Mouse (Mus musculus) liver, embryonic 12.5 days (tissue): Measurements from ENCODE around the gene Rab11b. TPM values are rescaled to one million over a fixed set of nuclear protein-coding genes. Genes with fewer than 3 reads are reported as not detected.
"Not testable (repeated sequence)": the region's sequence is repeated elsewhere in the genome, so short reads cannot be mapped to it uniquely, and the experiment has no call there.

Source experiments
- ATAC-seq: fragments of 200-750 bp; cut with Nextera tagmentation; 2 replicates; pipeline ENCODE4 v1.8.0; 2017; ENCODE audit warnings: moderate number of reproducible peaks, mild to moderate bottlenecking, moderate library complexity
- H3K27ac ChIP-seq: fragments of 300-500 bp; sonication (generic); 2 replicates; pipeline ENCODE4 v1.5.1; 2016; ENCODE audit warnings: mild to moderate bottlenecking
- H3K27me3 ChIP-seq: fragments of 300-500 bp; sonication (generic); replicated peaks from 2 replicates; pipeline ENCODE4 v1.6.1; 2016; ENCODE audit warnings: mild to moderate bottlenecking, moderate library complexity
- H3K36me3 ChIP-seq: fragments of 300-500 bp; sonication (generic); 2 replicates; pipeline ENCODE4 v1.6.1; 2016; ENCODE audit warnings: mild to moderate bottlenecking, moderate library complexity
- H3K4me1 ChIP-seq: fragments of 300-500 bp; sonication (generic); 2 replicates; pipeline ENCODE4 v1.6.1; 2016
- H3K4me2 ChIP-seq: fragments of 300-500 bp; sonication (generic); 2 replicates; pipeline ENCODE4 v1.6.1; 2016; ENCODE audit warnings: mild to moderate bottlenecking, moderate library complexity
- H3K4me3 ChIP-seq: fragments of 300-500 bp; sonication (generic); 2 replicates; pipeline ENCODE4 v1.5.1; 2016; ENCODE audit warnings: mild to moderate bottlenecking, moderate library complexity
- H3K9ac ChIP-seq: fragments of 300-500 bp; sonication (generic); 2 replicates; pipeline ENCODE4 v1.6.1; 2016; ENCODE audit warnings: mild to moderate bottlenecking, moderate library complexity
- H3K9me3 ChIP-seq: fragments of 300-500 bp; sonication (generic); replicated peaks from 2 replicates; pipeline ENCODE4 v1.6.1; 2016; ENCODE audit warnings: mild to moderate bottlenecking, moderate library complexity
- WGBS: fragments of 180-500 bp; shearing (Covaris S2); methylation state at CpG from one replicate; pipeline ENCODE4 v1.1.7; 2016; ENCODE audit not compliant: insufficient replicate concordance; 5-methylcytosine and 5-hydroxymethylcytosine counted together
- polyA plus RNA-seq: library from polyadenylated mRNA; unstranded; fragments of >200 nt; fragmentation: Nextera tagmentation; extraction: Ambion mirVana; gene quantifications from 2 replicates; pipeline ENCODE4 v1.2.1, GENCODE M21; 2016

Rab11b gene
- polyA plus RNA-seq, 1 experiment from 2014 or later, result 169 TPM

DNA sequence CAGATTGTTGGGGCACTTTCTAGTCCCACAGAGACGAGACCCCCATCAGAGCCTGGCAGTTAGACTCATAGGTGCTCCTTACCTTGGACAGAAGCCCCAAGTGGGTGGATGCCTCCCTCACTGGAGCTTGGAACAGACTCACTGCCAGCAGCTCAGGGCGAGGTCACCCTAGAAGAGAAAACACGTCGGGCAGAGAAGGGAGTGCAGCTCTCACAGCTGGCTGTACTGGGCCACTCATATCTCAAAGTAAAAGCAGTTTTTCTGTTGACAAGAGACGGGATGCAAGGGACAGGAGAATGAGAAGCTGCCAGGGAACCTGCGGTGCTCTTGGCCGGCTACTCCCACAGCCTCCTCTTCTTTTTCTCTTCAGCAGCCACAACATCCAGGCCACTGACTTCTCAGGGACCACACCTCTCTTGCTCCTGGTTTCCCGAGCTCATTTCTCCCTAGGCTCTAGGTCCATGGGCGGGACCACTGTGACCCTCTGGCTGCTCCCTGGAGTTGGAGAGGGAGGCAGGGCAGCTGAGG, 27.7 kb downstream of the Rab11b start:
- H3K27ac ChIP-seq, H3K4me1 ChIP-seq, H3K36me3 ChIP-seq, H3K4me2 ChIP-seq, ATAC-seq, H3K27me3 ChIP-seq, H3K4me3 ChIP-seq, H3K9me3 ChIP-seq: not testable (repeated sequence)
- 0 out of 2 replicates have a peak overlapping the region, but pooled peaks have one; percentile 5 for H3K9ac ChIP-seq
- WGBS, result 66% methylated on average over 9 of the region's 9 CpGs

DNA sequence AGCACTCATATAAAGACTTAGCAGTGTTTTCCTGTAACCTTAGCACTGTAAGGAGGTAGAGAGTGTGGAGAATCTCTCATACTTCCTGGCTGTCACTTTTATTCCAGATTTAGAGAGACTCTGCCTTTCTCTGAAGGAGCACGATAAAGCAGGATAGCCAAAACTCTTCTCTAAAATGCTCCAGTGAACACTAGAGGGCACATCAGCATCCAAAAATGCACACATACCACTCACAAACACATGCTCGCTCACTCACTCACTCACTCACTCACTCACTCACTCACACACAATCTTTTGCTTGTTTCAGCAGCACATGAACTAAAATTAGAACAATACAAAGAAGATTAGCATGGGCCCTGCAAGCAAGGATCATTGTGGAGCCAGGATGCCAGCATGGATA, 31.1 kb downstream of the Rab11b start:
- Histone ChIP-seq H3K27ac (no peak overlapping the region), H3K4me3 (no peak overlapping the region), H3K36me3 (no peaks in the 10 kb centered on the region), H3K9ac (no peak overlapping the region), H3K4me1 (0 out of 2 replicates have a peak, but pooled peaks cover 5% of the 10 kb centered on the region), H3K4me2 (no peak overlapping the region), H3K27me3 (no peaks in the 10 kb centered on the region), H3K9me3 (no peaks in the 10 kb centered on the region)
- ATAC-seq, result no peak
- 51% methylated on average over 2 of the region's 2 CpGs for WGBS

GRCm38 (mm10) chr17:33728396-33728795, 31.9 kb downstream of the Rab11b start:
- ATAC-seq, result no peak
- no peak overlapping the region for H3K4me2 ChIP-seq
- H3K4me3 ChIP-seq, result no peak overlapping the region
- H3K27ac ChIP-seq, result no peak overlapping the region
- no peaks in the 10 kb centered on the region for H3K36me3 ChIP-seq
- no peak overlapping the region for H3K9ac ChIP-seq
- WGBS, result 62% methylated on average over 2 of the region's 2 CpGs
- 0 out of 2 replicates have a peak, but pooled peaks cover 5% of the 10 kb centered on the region for H3K4me1 ChIP-seq
- no peaks in the 10 kb centered on the region for H3K27me3 ChIP-seq
- H3K9me3 ChIP-seq, result no peaks in the 10 kb centered on the region

- 87% methylated on average over 7 of the region's 7 CpGs for WGBS
- peaks cover 20% of the 10 kb centered on the region for H3K36me3 ChIP-seq
- ATAC-seq, result no peak
- no peak overlapping the region for H3K4me2 ChIP-seq
- H3K9me3 ChIP-seq, result no peaks in the 10 kb centered on the region
- H3K27me3 ChIP-seq, result no peaks in the 10 kb centered on the region
- no peak overlapping the region for H3K4me3 ChIP-seq
- H3K9ac ChIP-seq, result no peak overlapping the region
- no peak overlapping the region; the same call in 1 of the 2 replicates for H3K27ac ChIP-seq
- peaks cover 43% of the 10 kb centered on the region for H3K4me1 ChIP-seq
These were observed 40.5 kb downstream of the Rab11b start for GRCm38 (mm10) chr17:33719736-33720378.

GRCm38 (mm10) chr17:33718944-33719725, 41.2 kb downstream of the Rab11b start:
- Histone ChIP-seq H3K4me2 (peak overlapping the region; percentile 49), H3K9ac (peak overlapping the region; percentile 42), H3K9me3 (no peaks in the 10 kb centered on the region), H3K27me3 (no peaks in the 10 kb centered on the region), H3K4me3 (peak overlapping the region; percentile 91), H3K36me3 (peaks cover 26% of the 10 kb centered on the region), H3K27ac (peak overlapping the region; percentile 72), H3K4me1 (peaks cover 50% of the 10 kb centered on the region)
- no peak for ATAC-seq
- WGBS, result 36% methylated on average over 10 of the region's 10 CpGs

GRCm38 (mm10) chr17:33718384-33718881, 41.9 kb downstream of the Rab11b start, which contains the start of gene March2:
Gene March2, minus strand, starts transcription at chr17:33718670.
- Histone ChIP-seq H3K27ac (peak within 1 kb of the TSS; percentile 96), H3K4me1 (peaks cover 55% of the 10 kb centered on the region)
- under 1% methylated on average over 46 of the region's 46 CpGs for WGBS

GRCm38 (mm10) chr17:33717982-33718381, 42.3 kb downstream of the Rab11b start:
- Histone ChIP-seq H3K4me2 (peak overlapping the region; percentile 73), H3K9ac (peak overlapping the region; percentile 92), H3K36me3 (peaks cover 29% of the 10 kb centered on the region), H3K9me3 (no peaks in the 10 kb centered on the region), H3K27ac (peak overlapping the region; percentile 96), H3K27me3 (no peaks in the 10 kb centered on the region), H3K4me3 (peak overlapping the region; percentile 91), H3K4me1 (peaks cover 55% of the 10 kb centered on the region)
- ATAC-seq, result no peak
- 5% methylated on average over 8 of the region's 8 CpGs for WGBS

More at GRCm38 (mm10) chr17:33718384-33718881, 41.9 kb downstream of the Rab11b start, which contains the start of gene March2:
- ATAC-seq, result peak; percentile 97
- Histone ChIP-seq H3K4me2 (peak within 1 kb of the TSS; percentile 73), H3K36me3 (peaks cover 29% of the 10 kb centered on the region), H3K9me3 (no peaks in the 10 kb centered on the region), H3K4me3 (peak within 1 kb of the TSS; percentile 91), H3K27me3 (no peaks in the 10 kb centered on the region), H3K9ac (peak within 1 kb of the TSS; percentile 92)

DNA sequence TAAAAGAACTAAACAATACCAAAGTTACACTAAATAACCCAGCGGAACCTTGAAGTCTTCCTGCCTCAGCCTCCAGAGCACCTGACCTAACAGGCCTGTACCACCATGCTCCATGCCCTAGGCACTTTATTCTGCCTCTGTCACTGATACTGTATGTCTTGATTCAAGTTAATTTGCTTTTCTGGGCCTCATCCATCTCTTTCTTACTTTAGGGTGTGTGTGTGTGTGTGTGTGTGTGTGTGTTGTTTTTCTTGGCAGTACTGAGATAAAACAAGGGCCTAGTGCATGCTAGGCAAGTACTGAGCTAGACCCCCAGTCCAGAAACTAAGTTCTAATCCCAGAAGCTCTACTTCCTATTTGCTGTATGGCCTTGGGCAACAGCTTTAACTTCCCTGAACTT, 43.1 kb downstream of the Rab11b start:
- Histone ChIP-seq H3K4me1 (peaks cover 58% of the 10 kb centered on the region), H3K4me3 (peak overlapping the region; percentile 91), H3K9ac (peak overlapping the region; percentile 92), H3K27me3 (no peaks in the 10 kb centered on the region), H3K36me3 (peaks cover 31% of the 10 kb centered on the region), H3K4me2 (peak overlapping the region; percentile 73), H3K9me3 (no peaks in the 10 kb centered on the region), H3K27ac (peak overlapping the region; percentile 96)
- ATAC-seq, result no peak
- WGBS, result 79% methylated on average over 1 of the region's 1 CpGs

DNA sequence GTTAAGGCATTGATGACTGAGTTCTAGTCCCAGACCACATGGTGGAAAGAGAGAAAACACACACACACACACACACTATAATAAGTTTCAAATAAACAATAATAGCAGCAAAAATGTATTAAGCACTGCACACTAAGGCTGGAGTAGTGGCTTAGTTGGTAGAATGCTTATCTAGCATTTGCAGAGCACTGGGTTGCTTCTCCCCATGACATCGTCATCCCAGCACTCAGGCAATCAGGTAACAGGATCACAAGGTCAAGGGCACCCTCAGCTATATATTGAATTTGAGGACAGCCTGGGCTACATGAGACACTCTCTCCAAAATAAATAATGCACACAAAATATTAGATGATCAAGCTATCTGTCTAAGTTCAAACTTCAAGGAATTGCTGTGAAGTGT, 45.6 kb downstream of the Rab11b start:
- H3K9me3 ChIP-seq, result peaks cover 9% of the 10 kb centered on the region
- peaks cover 81% of the 10 kb centered on the region for H3K4me1 ChIP-seq
- H3K9ac ChIP-seq, result peak overlapping the region; percentile 75
- peak; percentile 66 for ATAC-seq
- H3K4me2 ChIP-seq, result peak overlapping the region; percentile 73
- 28% methylated on average over 1 of the region's 1 CpGs for WGBS
- H3K27ac ChIP-seq, result peak overlapping the region; percentile 96
- no peaks in the 10 kb centered on the region for H3K27me3 ChIP-seq
- H3K36me3 ChIP-seq, result peaks cover 56% of the 10 kb centered on the region
- peak overlapping the region; percentile 60 for H3K4me3 ChIP-seq

DNA sequence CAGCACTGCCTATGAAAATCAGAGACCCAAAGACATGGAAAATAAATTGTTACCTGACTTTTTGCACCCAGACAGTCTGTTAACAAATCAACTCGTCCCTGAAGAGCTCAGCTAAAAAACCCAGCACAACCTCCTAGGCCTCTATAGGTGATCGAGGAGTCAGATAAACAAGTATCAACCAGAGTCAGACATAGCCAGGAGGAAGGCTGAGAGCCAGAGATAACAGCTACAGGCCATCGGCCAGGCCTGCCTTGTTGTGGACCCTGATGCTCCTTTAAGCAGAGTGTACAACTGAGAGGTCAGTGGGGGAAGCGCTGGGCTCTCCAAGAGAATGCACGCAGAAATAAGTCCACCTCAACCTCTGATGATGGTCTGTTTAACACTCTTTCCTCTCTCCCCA, 47.1 kb downstream of the Rab11b start:
- peaks cover 9% of the 10 kb centered on the region for H3K9me3 ChIP-seq
- peak overlapping the region; percentile 60 for H3K4me3 ChIP-seq
- WGBS, result 19% methylated on average over 5 of the region's 5 CpGs
- H3K4me2 ChIP-seq, result peak overlapping the region; percentile 73
- no peaks in the 10 kb centered on the region for H3K27me3 ChIP-seq
- H3K4me1 ChIP-seq, result peaks cover 73% of the 10 kb centered on the region
- peak overlapping the region; percentile 96 for H3K27ac ChIP-seq
- peak overlapping the region; percentile 75 for H3K9ac ChIP-seq
- peak; percentile 92 for ATAC-seq
- peaks cover 71% of the 10 kb centered on the region for H3K36me3 ChIP-seq

DNA sequence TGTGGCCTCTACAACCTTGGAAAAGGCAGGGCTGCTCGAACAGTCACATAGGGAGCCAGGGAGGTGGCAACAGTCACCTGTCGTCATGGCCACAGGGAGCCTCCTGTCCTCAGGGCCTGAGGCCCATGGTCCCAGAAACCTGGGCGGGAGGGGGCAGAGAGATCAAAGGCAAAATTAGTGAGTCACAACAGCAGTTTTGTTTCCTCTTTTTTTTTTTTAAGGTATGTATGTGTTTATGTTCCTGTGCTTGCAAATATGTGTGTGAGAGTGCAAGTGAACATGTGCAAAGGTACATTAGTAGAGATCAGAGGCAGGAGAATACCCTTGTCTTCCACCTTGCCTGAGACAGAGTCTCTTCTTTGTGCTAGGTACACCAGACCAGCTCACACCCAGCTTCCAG, 50.5 kb downstream of the Rab11b start:
- WGBS, result 69% methylated on average over 3 of the region's 3 CpGs
- Histone ChIP-seq H3K9me3 (peaks cover 9% of the 10 kb centered on the region), H3K4me3 (no peak overlapping the region), H3K4me2 (no peak overlapping the region; the same call in 1 of the 2 replicates), H3K27ac (peak overlapping the region; percentile 96), H3K36me3 (peaks cover 85% of the 10 kb centered on the region), H3K4me1 (peaks cover 43% of the 10 kb centered on the region), H3K9ac (no peak overlapping the region), H3K27me3 (no peaks in the 10 kb centered on the region)
- ATAC-seq, result no peak

GRCm38 (mm10) chr17:33703091-33703490, 57.2 kb downstream of the Rab11b start:
- Histone ChIP-seq H3K4me1 (no peaks in the 10 kb centered on the region; the same call in 1 of the 2 replicates), H3K27me3 (no peaks in the 10 kb centered on the region), H3K9ac (no peak overlapping the region), H3K9me3 (no peaks in the 10 kb centered on the region), H3K36me3 (peaks cover 99% of the 10 kb centered on the region), H3K4me2 (no peak overlapping the region), H3K4me3 (no peak overlapping the region), H3K27ac (no peak overlapping the region)
- ATAC-seq, result no peak
- 90% methylated on average over 9 of the region's 9 CpGs for WGBS
